Mouse (Mus musculus): ENCODE data around the gene Tmem115.
"Not testable (repeated sequence)": the region's sequence is repeated elsewhere in the genome, so short reads cannot be mapped to it uniquely, and the experiment has no call there.

DNA sequence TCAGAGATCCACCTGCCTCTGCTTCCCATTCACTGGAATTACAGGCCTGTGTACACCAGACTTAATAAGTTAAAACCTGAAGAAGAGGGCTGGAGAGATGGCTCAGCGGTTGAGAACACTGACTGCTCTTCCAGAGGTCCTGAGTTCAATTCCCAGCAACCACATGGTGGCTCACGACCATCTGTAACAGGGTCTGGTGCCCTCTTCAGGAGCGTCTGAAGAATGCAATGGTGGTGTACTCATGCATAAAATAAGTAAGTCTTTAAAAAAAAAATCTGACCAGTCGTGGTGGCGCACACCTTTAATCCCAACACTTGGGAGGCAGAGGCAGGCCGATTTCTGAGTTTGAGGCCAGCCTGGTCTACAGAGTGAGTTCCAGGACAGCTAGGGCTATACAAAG lies 40.0 kb downstream of the Tmem115 start:
- not testable (repeated sequence) for TF ChIP-seq CTCF (IDR thresholded peaks at IDR 0.05; ENCODE audit: low read depth, low read length); POLR2A (IDR thresholded peaks at IDR 0.05; ENCODE audit: extremely low read depth, insufficient read depth, low read length)

Measured in liver, adult 2 months (tissue).